Mouse (Mus musculus): Measurements from ENCODE around the gene Prkcz.

Gene Prkcz

DNA sequence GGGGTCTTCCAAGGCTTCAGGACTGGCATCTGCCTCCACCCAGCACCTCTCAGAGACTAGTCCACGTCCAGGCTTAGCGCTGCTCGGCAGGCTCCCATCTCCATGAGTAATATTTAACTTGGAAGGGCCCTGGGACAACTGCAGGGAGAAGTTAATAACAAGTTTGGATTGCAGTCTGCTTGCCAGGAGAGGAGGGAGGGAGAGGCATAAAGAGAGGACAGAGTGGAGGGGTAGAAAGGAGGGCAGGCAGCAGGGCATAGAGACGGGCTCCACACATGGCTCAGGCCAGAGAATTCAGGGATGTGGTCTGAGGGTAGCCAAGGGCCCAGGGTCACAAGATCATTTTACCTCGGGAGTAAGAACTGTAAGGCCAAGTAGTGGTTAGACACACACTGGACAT, 122.9 kb downstream of the Prkcz start:
- no peak for DNase-seq

GRCm38 (mm10) chr4:155236737-155237385, 124.3 kb downstream of the Prkcz start:
- DNase-seq: no peak

DNA sequence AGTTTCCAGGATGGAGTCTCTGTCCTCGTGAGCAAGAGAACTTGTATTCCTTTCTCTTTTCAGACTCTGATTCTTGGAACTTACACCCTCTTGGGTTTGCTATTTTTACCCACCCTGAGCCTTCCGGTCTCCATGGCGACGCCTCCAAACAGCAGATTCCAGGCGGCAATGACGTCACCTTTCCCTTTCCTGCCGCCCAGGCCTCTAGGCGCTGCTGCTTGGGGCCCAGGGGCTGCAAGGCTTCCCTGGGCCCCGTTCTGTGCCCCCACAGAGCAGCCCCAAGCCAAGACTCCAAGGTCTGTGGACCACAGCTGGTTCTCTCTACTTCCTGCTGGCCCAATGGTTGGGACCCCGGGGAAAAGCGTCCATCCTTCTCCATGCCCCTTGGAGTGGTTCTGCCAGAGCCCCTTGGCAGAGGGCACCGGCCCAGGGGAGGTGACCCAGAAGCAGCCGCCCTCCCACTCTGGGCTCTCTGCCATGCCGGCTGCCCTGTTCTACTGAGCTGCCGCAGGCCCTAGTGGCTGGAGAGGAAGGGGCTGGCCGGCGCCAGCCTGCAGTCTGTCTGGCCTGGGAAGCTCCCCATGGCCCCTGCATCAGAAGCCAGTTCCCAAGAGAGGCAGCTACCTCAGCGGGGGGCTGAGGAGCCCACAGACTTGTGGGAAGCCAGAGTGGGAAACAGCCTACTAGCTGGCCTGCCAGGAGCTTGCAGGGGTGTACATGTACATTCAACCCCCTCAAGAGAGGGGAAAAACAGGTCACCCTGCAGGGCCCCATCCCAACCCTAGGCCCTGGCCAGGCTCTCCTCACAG, 125.6 kb downstream of the Prkcz start:
- DNase-seq: peak; percentile 86

- no peak for DNase-seq
Observed at GRCm38 (mm10) chr4:155234371-155235310, 126.5 kb downstream of the Prkcz start.

DNA sequence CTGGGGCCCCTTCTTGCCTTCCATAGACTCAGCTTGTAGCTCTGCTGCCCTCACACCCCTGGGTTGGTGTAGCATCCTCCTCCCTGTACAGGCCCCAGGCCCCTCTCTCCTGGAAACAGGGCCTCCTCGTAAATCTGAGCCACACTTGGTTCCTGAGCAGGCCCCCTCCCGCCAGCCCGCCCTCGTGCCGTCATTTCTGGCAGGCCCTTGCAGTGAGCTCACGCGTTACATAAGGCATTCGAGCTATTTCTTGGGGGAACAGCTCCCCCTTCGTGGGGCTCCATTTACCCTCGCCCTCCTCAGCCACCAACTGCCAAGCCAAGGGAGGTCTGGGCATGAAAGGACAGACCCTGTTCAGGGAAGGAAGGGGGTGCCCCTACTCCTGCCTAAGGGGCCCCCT, 127.3 kb downstream of the Prkcz start:
- peak; percentile 64 for DNase-seq

DNA sequence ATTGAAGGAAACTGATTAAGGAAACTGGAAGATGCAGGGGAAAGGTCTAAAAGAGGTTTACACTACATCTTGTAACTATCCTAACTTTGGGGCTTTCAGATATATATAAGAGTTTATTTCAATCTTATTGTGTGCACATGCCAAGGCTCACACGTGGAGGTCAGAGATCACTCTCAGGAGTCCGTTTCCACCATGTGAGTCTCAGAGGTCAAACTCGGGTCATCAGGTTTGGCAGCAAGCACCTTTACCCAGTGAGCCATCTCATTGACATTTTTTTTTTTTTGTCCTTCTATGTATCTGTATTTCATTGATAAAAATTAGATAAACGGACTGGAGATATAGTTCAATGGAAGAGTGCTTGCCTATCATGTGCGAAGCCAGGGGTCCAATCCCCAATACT, 132.7 kb downstream of the Prkcz start:
- no peak for DNase-seq

- no peak for DNase-seq
Observed at GRCm38 (mm10) chr4:155227986-155228385, 133.2 kb downstream of the Prkcz start.

GRCm38 (mm10) chr4:155225918-155226317, 135.2 kb downstream of the Prkcz start:
- DNase-seq: no peak

GRCm38 (mm10) chr4:155223594-155224528, 137.3 kb downstream of the Prkcz start:
- DNase-seq: no peak

- peak; percentile 100 for DNase-seq
Observed at GRCm38 (mm10) chr4:155222841-155223593, 138.1 kb downstream of the Prkcz start.

- no peak for DNase-seq
Observed at GRCm38 (mm10) chr4:155222552-155222840, 138.7 kb downstream of the Prkcz start, which contains the start of gene Ski. TSS of gene Ski (minus strand) at chr4:155222592.

- peak; percentile 74 for DNase-seq
Observed at GRCm38 (mm10) chr4:155221599-155222551, 139.3 kb downstream of the Prkcz start.

- no peak for DNase-seq
Observed at GRCm38 (mm10) chr4:155221106-155221505, 140.1 kb downstream of the Prkcz start.

GRCm38 (mm10) chr4:155220213-155221100, 140.7 kb downstream of the Prkcz start:
- DNase-seq: peak; percentile 71

DNA sequence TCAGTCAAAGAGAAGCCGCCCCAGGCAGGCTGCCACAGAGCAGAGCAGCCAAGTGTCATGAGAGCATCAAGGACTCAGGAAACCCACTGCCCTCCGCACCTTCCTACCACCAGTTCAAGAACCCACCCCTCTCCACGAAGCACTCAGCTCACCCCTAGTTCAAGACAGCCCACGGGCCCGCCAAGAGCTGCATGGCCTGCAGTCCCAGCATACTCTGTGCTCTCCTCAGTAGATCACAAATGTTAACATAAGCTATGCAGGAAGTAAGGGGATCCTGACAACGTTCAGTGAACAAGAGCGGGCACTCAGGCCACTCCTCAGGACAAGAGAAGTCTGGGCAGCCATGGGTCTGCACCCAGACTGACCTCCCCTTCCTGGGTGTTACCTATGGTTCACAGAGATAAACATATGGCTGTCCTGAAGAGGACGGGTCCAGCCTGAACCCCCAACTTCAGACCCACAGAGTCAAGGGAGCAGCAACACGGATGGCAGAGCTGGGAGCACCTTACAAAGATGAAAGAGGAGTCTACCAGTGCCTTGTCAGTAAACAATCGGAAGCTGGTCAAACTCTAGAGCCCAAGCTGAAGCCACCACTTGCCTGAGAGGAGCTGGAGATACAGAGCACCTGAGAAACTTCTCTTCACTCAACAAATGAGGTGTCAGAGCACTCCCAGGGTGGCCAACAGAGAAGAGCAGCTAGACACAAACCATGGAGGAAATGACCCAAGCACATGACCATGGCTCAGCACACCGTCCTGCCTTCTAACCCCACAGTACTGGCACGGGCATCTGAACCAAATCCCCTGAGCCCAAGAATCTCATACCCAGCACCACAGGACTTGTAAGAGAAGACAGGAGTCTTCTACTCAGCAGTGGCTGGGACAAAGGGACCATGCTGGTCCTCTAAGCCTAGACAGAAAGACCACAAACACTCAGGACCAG, 141.6 kb downstream of the Prkcz start:
- DNase-seq: no peak

DNA sequence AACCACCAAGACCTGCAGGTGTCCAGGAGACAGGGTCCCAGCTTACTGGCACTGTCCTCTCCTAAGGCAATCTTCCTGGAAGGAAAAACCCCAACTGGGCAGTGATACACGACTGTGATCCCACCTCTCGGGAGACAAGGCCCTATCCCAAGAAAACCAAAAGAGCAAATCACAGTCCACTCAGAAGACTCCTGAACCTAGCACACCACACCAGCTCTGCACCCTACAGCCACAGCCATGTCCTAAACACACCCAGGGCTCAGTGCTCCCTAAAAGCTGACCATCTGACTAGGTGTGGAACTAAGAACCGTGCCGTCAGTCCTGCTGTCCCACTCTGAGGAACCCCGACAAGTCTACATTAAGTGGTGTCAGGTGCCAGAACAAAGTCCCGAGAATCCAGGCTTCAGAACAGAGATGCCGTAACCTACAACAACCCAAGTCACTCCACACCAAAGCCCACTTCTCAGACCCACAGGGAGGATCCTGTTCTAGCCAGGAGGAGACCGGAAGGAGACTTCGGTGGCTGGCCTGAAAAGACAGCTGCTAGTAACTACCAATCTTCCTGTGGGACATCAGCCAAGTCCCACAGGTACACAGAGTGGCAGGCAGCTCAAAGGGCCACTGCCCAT, 142.9 kb downstream of the Prkcz start:
- DNase-seq: no peak
